ENCODE assay signal across 8 mouse cellular contexts in genomic region chr3:53863383-53864220, GRCm38 (mm10). TPM values are rescaled to one million over a fixed set of nuclear protein-coding genes. Genes with fewer than 3 reads are reported as not detected.
DNase-seq lines count a peak whose midpoint lies in the region; ATAC-seq and TF ChIP-seq lines count a peak whose summit lies in the region.

Gene Ufm1 (minus strand): TSS chr3:53863830.

- H3K36me3 ChIP-seq in heart, embryonic 12.5 days: peaks cover 28% of the 10 kb centered on the region
- peaks cover 21% of the 10 kb centered on the region for H3K36me3 ChIP-seq in kidney, postnatal 0 days (ENCODE audit: insufficient read depth, low read length)
- H3K36me3 ChIP-seq in liver, embryonic 11.5 days (ENCODE audit: control insufficient read depth, insufficient read depth, low read length): peaks cover 15% of the 10 kb centered on the region
- peaks cover 17% of the 10 kb centered on the region for H3K36me3 ChIP-seq in stomach, embryonic 14.5 days (ENCODE audit: control insufficient read depth, insufficient read depth, low read length)

- H3K4me3 ChIP-seq in heart, embryonic 12.5 days: peak within 1 kb of the TSS; percentile 98
- peak within 1 kb of the TSS; percentile 76 for H3K4me3 ChIP-seq in kidney, postnatal 0 days (replicated peaks; ENCODE audit: low read depth, low read length)
- H3K4me3 ChIP-seq in liver, embryonic 11.5 days (ENCODE audit: low read depth, low read length): peak within 1 kb of the TSS; percentile 80
- H3K4me3 ChIP-seq in stomach, embryonic 14.5 days (ENCODE audit: low read depth, low read length): peak within 1 kb of the TSS; percentile 99

- H3K4me1 ChIP-seq in heart, embryonic 12.5 days (replicated peaks): peaks cover 5% of the 10 kb centered on the region
- H3K4me1 ChIP-seq in kidney, postnatal 0 days (replicated peaks; ENCODE audit: insufficient read depth, low read length): 0 out of 2 replicates have a peak, but pooled peaks cover 9% of the 10 kb centered on the region
- H3K4me1 ChIP-seq in liver, embryonic 11.5 days (replicated peaks; ENCODE audit: control insufficient read depth, insufficient read depth, low read length): no peaks in the 10 kb centered on the region
- H3K4me1 ChIP-seq in stomach, embryonic 14.5 days (ENCODE audit: control insufficient read depth, insufficient read depth, low read length): no peaks in the 10 kb centered on the region

- peak within 1 kb of the TSS; percentile 93 for H3K4me2 ChIP-seq in heart, embryonic 12.5 days
- H3K4me2 ChIP-seq in kidney, postnatal 0 days (ENCODE audit: low read length): peak within 1 kb of the TSS; percentile 59
- peak within 1 kb of the TSS; percentile 89 for H3K4me2 ChIP-seq in liver, embryonic 11.5 days
- peak within 1 kb of the TSS; percentile 71 for H3K4me2 ChIP-seq in stomach, embryonic 14.5 days (replicated peaks; ENCODE audit: low read depth, low read length)

- H3K27ac ChIP-seq in heart, embryonic 12.5 days (ENCODE audit: poor library complexity, severe bottlenecking): no peak within 1 kb of the TSS
- peak within 1 kb of the TSS; percentile 54; the same call in 1 of the 2 replicates for H3K27ac ChIP-seq in kidney, postnatal 0 days
- H3K27ac ChIP-seq in liver, embryonic 11.5 days (ENCODE audit: low read depth, low read length): no peak within 1 kb of the TSS
- peak within 1 kb of the TSS; percentile 61; the same call in 1 of the 2 replicates for H3K27ac ChIP-seq in stomach, embryonic 14.5 days (ENCODE audit: low read length)

- no peaks in the 10 kb centered on the region for H3K9me3 ChIP-seq in heart, embryonic 12.5 days (replicated peaks)
- H3K9me3 ChIP-seq in kidney, postnatal 0 days (replicated peaks; ENCODE audit: low read length): no peaks in the 10 kb centered on the region
- no peaks in the 10 kb centered on the region for H3K9me3 ChIP-seq in liver, embryonic 11.5 days (ENCODE audit: control insufficient read depth, low read length)
- no peaks in the 10 kb centered on the region for H3K9me3 ChIP-seq in stomach, embryonic 14.5 days (ENCODE audit: control insufficient read depth, low read depth, low read length)

- peak; percentile 91 for DNase-seq in CD4-positive helper T cell, adult 2 months (ENCODE audit: low read depth, low spot score)
- peak; percentile 93 for DNase-seq in brain, embryonic 18.5 days (ENCODE audit: low read depth, low spot score)
- DNase-seq in kidney, postnatal 0 days (ENCODE audit: low spot score): peak; percentile 99
- DNase-seq in liver, embryonic 11.5 days (ENCODE audit: low spot score): peak; percentile 85
- peak; percentile 90 for DNase-seq in naive thymus-derived CD4-positive, alpha-beta T cell, adult 2 months (ENCODE audit: low read depth)

- under 1% methylated on average over 58 of the region's 58 CpGs for WGBS in heart, embryonic 12.5 days
- under 1% methylated on average over 58 of the region's 58 CpGs for WGBS in kidney, postnatal 0 days
- under 1% methylated on average over 58 of the region's 58 CpGs for WGBS in liver, embryonic 11.5 days
- under 1% methylated on average over 58 of the region's 58 CpGs for WGBS in stomach, embryonic 14.5 days

- H3K27me3 ChIP-seq in heart, embryonic 12.5 days (replicated peaks): no peaks in the 10 kb centered on the region
- no peaks in the 10 kb centered on the region for H3K27me3 ChIP-seq in kidney, postnatal 0 days (ENCODE audit: insufficient read depth, low read length)
- H3K27me3 ChIP-seq in liver, embryonic 11.5 days (replicated peaks; ENCODE audit: control insufficient read depth, insufficient read depth, low read length): no peaks in the 10 kb centered on the region
- H3K27me3 ChIP-seq in stomach, embryonic 14.5 days (ENCODE audit: control insufficient read depth, insufficient read depth, low read length): no peaks in the 10 kb centered on the region

- ATAC-seq in erythroid progenitor cell, adult 5-6 weeks (replicated peaks; ENCODE audit: low FRiP score, poor library complexity, severe bottlenecking): peak; percentile 97
- ATAC-seq in heart, embryonic 12.5 days (ENCODE audit: insufficient number of reproducible peaks, low FRiP score): peak; percentile 99
- ATAC-seq in kidney, postnatal 0 days (replicated peaks; ENCODE audit: low FRiP score, low read depth): peak; percentile 98
- peak; percentile 99 for ATAC-seq in liver, embryonic 11.5 days (replicated peaks; ENCODE audit: low FRiP score)
- ATAC-seq in stomach, embryonic 14.5 days (ENCODE audit: insufficient number of reproducible peaks, insufficient read depth, low FRiP score, low read depth): peak; percentile 98

- H3K9ac ChIP-seq in heart, embryonic 12.5 days: peak within 1 kb of the TSS; percentile 91
- peak within 1 kb of the TSS; percentile 76 for H3K9ac ChIP-seq in kidney, postnatal 0 days (ENCODE audit: low read depth, low read length)
- H3K9ac ChIP-seq in liver, embryonic 11.5 days (ENCODE audit: low read depth, low read length): peak within 1 kb of the TSS; percentile 79
- H3K9ac ChIP-seq in stomach, embryonic 14.5 days (replicated peaks; ENCODE audit: low read depth, low read length): peak within 1 kb of the TSS; percentile 76

- no peak; the same call in 1 of the 2 replicates for TF ChIP-seq CTCF in kidney, postnatal 0 days (IDR thresholded peaks at IDR 0.05; ENCODE audit: low read depth)

RNA-seq across cellular contexts. Expression of gene Ufm1, which starts in this region (rescaled TPM):
- total RNA-seq in erythroid progenitor cell, adult 5-6 weeks (2015; ENCODE audit: low replicate concordance): 10.9 and 16.2 TPM in 2 replicates
- total RNA-seq in erythroid progenitor cell, adult 5-6 weeks (2017; ENCODE audit: low replicate concordance): 2.3 and 5.4 TPM in 2 replicates
- 71.4 and 82.0 TPM in 2 replicates for polyA plus RNA-seq in heart, embryonic 12.5 days (2016; fragmentation: Nextera tagmentation; extraction: Ambion mirVana)
- polyA plus RNA-seq in kidney, postnatal 0 days (2015; fragmentation: Nextera tagmentation; extraction: Ambion mirVana): 128 and 130 TPM in 2 replicates
- polyA plus RNA-seq in liver, embryonic 11.5 days (2014; fragmentation: Nextera tagmentation; extraction: Ambion mirVana): 93.4 and 105 TPM in 2 replicates
- 93.6 and 103 TPM in 2 replicates for polyA plus RNA-seq in stomach, embryonic 14.5 days (2014; fragmentation: Nextera tagmentation; extraction: Ambion mirVana)

Comparison
In these comparisons a context has a peak if more than half of its experiments do, and no peak if none do; other contexts are left out.
1. H3K27ac ChIP-seq: peak in kidney, postnatal 0 days (single experiment) and stomach, embryonic 14.5 days (single experiment); none in heart, embryonic 12.5 days (single experiment) and liver, embryonic 11.5 days (single experiment).
2. Peak in every context shown above with its lines, with median percentiles within 50 percentile points of each other: DNase-seq, ATAC-seq, H3K4me2 ChIP-seq, H3K4me3 ChIP-seq and H3K9ac ChIP-seq.